Mouse (Mus musculus): Measurements from ENCODE around the gene Spred2.

Gene Spred2

DNA sequence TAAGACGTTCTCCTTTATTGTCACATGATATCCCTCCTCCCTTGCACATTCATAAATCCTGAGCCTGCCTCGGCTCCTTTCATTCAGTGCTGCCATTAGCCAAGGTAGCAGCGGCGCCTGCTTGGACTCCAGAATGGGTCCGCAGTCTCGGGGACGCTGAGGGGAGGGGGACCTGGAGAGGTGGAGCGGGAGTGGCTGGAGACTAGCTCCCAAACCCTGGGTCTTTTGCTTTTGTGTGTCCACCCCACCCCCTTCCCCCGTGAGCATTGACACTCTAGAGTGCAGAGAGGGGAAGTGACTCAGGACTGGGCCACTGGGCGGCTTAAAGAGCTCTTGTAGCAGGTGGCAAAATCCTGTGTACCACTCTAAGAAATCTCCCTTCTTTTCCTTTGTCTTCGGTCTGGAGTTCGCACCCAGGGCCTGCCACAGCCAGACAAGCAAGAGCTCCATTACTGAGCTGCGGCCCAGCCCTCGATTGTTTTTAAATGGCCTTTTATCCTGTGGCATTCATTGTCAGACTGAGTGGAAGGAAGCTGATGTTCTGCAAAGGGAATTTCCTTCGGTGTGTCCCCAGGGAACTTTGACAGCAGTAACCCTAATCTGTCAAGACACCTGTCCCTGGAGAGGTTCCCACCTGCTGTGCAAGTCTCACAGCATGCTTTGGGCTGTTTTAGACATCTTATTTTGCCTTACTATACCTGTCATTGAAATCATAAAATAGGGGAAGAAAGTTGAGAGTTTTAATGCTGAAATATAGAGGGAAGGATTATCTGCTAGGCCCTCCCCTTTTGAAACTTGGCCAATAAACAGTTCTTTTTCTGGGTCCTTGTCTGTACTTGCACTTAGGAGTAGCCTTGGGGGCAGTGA lies 2.0 kb downstream of the Spred2 start:
- no peak for DNase-seq (ENCODE audit: low spot score)

DNA sequence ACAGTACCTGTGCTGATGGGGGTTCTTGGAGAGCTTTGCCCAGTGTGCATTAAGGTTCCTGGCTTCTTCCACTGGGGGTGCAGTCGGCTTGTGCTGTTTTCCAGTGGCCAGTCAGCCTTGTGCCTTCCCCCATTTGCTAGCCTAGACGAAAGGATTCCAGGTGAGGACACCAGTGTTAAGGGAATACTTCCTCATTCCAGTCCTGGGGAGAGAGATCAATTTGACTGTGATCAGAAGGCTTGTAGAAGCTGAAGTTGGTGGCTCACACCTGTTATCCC lies 2.6 kb downstream of the Spred2 start:
- no peak for DNase-seq (ENCODE audit: low spot score)

DNA sequence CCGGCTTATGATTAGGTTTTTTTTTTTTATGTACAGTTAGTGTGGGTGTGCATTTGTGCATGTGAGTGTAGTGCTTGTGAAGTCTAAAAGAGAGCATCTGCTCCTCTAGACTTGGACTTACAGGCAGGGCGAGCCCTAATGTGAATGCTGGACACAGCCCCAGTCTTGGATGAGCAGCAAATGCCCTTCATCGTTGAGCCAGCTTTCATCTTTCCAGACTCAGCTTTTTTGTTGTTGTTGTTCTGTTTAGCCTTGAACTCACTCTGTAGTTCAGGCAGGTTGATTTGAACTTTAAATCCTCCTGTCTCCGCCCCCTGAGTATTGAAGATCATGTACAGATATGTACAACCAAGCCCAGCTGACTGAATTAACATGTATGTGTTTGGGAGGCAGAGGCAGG lies 4.5 kb downstream of the Spred2 start:
- DNase-seq (ENCODE audit: low spot score): no peak

DNA sequence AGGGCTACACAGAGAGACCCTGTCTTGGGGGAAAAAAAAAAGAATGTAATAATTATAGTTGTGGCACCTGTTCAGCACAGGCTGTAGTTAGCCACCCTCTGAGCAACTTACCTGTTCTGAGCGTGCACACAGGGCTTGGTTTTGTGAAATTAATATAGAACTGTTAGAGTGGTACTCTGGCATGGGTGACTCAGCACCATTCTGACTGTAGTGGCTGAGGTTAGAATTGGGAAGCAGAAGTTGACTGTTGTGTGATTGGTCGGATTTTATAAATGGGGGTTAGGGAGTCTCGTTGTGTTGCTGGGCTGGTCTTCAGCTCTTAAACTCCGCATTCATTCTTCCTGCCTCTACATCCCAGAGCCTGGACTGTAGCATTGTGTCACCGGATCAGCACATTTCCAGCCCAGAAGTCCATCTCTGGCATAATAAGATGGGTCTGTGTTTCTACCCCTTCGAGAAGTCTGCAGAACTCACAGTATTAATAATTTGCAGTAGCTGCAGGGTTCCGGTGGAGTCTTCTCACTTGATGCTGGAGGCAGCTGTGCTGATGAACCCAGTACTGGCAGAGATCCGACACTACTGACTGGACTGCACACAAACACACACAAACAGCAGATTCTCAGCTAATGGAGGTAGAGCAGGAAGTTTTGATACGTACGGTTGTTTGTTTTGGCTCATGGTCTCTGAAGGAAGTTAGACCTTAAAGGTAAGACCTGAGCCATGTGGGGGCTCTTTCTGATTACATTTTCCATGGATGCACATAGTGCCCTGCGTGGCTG lies 5.1 kb downstream of the Spred2 start:
- no peak for DNase-seq (ENCODE audit: low spot score)

DNA sequence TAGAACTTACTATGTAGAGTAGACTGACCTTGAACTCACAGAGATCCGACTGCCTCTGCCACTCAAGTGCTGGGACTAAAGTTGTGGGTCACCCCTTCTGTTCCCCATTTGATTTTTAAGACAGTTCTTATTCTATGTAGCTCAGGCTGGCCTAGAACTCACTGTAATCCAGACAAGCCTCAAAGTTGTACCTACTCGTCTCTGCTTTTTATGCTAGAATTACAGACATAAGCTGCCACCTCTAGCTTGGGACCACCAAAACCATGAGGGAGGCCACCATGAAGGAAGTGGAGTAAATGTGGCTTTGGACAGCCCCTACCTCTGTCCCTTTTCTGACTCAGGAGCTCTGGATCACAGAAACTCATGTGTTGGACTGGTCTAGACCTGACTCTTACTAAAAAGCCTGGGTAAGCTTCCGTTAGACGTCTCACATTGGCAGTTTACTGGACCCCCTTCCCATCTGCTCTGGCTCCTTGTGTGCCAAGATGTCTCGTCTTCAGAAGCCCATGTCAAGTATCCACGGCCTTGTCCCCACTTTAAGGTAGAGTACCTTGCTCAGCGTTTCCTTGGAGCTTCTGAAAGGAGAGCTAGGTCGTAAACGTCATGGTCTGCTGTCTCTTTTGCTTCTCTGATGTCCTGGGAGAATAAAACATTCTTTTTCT lies 7.5 kb downstream of the Spred2 start:
- no peak for DNase-seq (ENCODE audit: low spot score)

DNA sequence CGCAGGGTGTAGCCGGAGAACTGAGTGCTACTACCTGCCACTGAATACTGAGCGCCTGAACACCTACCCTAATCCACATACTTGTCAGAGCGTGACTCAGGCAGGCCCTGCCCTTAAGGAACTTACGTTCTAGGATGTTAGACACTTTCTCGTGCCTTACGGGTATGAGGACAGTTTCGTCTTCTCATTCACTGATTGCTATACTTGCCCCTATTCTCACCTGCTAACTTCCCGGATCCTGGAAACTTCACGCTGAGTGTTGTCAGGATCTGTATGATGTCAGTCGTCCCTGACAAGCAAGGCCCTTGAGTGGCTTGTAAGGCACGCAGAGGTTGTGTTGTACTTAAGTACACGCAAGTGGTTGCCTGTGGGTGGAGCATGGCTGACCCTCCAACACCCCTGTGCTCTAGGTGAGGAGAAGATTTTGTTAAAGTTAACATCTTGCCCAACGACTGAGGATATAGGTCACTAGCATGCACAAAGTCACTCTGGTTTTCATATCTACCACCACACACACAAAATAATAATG lies 8.9 kb downstream of the Spred2 start:
- no peak for DNase-seq (ENCODE audit: low spot score)

DNA sequence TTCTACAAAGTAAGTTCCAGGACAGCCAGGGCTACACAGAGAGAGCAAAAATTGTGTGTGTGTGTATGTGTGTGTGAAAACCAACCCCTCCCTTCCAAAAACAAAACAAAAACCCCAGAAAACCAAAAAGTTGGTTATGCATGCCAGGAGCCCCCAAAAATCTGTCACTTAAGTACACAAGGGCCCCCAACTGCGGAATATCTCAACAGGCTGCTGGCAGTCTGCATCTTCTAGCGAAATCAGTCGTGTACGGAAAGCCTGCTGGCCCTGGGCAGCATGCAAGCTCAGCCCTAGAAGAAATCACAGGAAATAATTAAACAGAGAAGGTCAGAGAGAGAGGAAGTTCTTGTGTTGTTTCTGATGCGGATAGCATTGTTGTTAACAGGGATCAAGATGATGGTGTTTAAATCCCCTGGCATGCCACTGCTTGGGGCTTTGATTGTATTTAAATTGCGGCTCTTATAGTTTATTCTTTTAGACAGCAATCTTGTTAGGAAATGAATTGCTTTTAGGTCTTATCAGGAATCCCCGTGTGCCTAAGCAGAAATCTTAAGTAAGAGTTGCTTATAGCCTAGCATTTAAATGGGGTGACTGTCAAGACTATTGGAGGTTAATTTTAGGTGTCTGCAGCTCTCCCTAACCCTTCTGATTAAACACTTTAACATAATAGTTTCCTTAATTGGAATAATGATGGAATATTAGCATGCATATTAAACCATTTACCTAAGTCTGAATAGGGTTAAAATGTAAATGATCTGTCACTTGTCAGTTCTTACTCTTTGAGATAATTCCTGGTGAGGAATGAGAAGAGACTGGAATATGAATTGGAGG lies 11.6 kb downstream of the Spred2 start:
- DNase-seq (ENCODE audit: low spot score): no peak

DNA sequence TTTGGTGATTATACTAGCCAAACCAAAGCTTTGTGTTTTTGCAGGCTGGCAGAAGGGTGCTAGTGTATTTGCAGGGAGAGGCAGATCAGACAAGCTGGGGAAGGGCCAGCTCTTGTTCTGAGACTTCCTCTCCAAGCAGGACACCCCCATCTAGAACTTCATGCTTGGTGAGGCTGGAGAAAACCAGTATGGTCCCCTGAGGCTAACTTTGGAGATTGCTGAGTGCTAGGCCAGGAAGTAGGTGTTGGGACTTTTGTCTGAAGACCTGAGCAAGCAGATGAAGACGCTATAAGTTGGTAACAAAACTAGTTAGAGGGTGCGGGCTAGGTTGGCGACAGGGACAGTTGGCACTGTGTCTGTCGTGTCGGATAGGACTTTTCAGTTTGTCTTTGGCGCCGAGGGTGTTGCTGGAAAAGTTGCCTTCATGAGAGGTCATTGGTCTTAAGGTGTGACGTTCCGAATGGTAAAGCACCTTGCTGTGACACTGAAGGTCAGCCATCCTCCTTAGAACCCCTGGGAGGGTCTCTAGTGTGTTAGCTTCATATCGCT lies 14.4 kb downstream of the Spred2 start:
- no peak for DNase-seq (ENCODE audit: low spot score)

DNA sequence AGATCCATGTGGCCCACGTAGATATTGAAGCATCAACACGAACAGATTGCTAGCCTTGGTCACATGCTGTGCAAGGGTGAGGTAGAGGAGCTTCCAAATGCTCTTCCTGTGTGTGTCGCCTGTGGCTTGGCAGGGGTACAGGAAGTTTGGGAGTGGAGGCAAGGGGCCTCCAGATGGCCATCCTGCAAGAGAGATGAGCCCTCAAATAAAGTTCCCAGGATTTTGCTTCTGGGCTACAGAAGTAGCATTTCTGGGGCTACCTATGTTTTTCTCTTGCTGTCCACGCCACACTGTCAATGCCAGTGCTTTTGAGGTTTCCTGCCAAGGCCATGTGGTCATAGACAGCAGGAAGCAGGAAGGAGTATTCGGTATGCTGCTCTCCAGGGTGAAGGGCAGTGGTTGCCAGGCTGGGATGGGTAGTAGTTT lies 15.1 kb downstream of the Spred2 start:
- DNase-seq (ENCODE audit: low spot score): no peak

DNA sequence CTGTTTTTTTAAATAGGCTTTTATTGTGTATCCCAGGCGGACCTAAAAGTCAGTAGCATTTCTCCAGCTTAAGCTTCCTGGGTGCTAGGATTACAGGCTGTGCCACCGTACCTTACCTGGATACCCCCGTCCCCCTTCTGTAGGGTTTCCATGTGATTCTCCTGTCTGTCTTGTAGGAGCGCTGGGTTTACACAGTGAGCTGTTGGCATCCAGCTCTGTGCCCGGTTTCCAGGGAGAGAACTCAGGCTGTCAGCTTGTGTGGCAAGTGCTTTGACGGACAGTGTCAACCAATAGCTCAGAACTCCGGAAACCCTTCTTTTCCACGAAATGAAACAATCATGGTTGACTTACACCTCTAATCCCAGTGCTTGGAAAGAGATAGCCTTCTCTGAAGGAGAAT lies 15.7 kb downstream of the Spred2 start:
- no peak for DNase-seq (ENCODE audit: low spot score)

DNA sequence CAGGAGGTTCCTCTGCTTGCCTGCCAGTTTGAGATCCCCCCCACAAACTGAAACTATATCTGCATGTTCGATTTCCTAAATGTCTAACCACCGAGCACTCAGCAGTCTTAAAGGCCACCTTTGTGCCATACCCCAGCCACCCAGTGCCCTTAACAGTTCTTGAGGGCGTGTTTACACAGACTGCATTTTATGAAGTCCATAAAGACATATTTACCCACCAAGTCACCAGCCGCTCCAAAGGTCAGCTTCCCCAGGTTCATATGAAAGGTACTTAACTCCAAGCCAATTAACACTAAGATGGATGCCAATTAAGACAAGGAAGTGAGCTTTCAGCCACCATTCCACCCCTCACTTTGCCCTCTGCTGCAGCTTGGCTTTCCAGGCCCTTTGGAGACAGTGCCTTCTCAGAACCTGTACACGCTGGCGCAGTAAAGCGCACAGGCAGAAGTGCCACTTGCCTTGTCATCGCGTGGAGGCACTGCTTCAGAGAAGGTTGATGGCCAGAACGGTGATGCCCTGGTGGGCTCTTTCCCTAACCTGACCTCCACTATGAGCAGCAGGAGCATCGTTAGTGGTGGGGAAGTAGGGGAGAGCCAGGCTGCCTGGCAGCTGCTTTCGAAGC lies 17.1 kb downstream of the Spred2 start:
- DNase-seq (ENCODE audit: low spot score): no peak

DNA sequence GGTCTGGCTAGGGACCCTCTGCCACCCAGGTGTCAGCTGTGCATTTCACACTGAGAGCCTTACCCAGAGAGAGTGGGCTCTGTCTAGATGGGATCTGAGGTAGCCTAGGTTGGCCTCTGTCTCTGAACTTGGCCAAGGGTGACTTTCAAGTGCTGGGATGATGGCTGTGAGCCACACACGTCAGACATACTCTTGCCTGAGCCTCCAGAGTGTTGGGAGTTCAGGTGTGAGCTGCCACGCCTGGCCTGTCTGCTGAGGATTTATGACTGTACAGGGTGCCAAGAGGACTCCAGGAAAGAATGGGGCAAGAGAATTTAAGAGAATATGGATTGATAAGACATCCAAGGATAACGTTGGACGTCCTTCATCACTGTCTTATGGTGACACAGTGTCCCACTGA lies 17.8 kb downstream of the Spred2 start:
- no peak for DNase-seq (ENCODE audit: low spot score)

DNA sequence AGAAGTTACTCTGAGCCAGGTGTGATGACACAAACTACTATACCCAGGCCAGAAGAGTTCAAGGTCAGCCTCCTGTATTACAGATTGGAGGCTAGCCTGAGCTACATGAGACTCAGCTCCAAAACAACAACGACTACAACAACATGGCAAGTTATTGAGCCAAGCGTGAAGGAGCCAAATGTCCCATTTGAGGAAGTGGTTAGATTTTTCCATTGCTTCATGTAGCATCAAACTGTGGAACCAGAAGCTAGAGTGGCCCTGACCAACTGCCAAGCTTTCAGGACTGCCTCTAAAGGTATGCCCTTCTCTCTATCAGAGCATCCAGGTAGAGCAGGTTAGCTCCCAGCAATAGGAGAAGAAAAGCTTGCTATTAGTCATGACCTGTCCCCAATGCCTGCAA lies 19.6 kb downstream of the Spred2 start:
- no peak for DNase-seq (ENCODE audit: low spot score)

DNA sequence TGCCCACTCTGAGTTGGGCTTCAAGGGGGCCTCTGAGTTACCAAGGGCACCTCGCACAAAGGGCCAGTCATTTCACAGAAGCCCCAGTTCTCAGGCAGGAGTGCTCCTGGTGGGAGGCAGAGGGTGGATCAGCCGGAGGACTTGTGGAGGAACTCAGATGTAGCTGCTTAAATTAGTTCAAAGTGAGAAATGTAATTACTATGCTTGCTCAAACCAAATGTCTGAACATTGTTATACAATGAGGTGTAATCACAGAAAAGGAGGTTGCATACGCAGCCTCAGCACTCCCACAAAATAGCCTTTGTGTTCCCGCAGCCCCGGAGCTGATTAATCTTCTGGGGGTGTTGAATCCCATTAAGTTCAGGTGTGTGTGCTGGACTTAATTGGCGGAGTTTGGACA lies 20.5 kb downstream of the Spred2 start:
- DNase-seq (ENCODE audit: low spot score): no peak

DNA sequence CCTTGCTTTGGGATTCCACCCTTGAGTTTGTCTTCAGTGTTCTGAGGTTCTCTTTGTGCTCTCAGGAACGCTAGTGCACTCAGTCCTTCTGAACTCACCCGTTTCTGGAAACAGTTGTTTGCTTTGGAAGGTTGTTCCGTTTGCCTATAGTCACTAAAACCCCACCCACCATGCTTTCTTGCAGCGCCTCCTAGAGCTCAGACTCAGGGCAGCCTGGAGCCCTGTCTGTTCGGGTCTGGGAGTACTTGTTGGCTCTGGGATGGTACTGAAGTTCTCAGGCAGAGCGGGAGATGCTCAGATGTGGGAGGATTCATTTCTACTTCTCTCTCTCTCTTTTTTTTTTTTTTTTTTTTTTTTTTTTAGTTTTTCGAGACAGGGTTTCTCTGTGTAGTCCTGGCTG lies 22.5 kb downstream of the Spred2 start:
- no peak for DNase-seq (ENCODE audit: low spot score)

DNA sequence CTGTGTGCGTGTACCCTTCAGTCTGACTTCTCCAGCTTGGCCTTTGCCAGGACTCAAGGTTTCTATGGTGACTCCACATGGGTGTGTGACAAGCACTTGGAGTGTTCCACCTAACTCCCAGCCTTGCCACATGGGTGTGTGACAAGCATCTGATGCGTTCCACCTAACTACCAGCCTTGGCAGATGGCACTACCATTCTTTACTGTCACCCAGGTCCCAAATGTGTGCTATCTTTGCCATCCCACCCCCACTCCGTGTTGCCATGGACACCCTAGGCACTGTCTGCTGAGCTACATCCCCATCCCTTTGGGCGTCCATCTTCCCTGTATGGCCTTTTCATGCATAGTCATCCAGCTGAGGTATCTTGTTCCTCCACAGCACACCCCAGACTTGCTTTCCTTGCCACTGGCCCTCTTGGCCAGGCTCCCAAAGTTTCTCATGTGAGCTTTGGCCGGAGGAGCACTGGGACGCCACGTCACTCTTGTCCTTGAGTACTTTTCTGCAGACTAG lies 23.5 kb downstream of the Spred2 start:
- DNase-seq (ENCODE audit: low spot score): no peak

DNA sequence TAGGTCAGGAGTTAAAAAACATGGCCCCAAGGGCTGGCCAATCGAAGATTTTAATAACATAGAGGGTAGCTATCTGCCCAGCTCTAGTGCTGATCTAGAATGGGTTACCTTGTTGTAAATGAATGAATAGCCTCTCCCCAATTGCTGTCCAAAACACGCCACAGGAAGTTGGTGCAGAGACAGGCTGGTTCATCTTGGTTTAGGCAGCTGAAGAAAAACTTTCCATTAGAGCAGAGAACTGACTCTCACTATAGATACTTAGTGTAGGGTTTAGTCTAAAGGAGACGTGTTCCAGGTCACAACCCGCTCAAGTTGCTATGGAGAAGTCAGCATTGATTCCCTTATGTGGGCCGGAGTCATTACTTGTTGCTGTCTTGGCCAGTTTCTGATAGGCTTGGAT lies 25.6 kb downstream of the Spred2 start:
- DNase-seq (ENCODE audit: low spot score): no peak

DNA sequence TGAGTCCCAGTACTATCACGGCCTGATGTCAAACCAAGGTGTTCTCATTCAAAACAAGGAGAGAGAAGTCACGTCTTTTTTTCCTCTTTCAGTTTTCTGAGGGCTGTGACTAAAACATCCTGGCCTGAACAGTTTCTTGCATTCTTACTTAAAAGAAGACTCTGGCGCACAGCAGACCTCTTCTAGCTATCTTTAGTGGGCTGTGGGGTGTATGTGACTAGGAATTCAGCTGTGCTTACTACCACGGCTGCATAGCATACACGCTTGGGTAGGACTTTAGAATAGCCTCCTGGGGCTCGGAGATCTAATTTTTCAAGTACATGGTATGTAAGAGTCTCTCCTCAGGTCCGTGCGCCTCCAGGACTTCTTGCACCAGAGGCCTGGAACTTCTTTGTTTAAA lies 26.0 kb downstream of the Spred2 start:
- DNase-seq (ENCODE audit: low spot score): no peak

DNA sequence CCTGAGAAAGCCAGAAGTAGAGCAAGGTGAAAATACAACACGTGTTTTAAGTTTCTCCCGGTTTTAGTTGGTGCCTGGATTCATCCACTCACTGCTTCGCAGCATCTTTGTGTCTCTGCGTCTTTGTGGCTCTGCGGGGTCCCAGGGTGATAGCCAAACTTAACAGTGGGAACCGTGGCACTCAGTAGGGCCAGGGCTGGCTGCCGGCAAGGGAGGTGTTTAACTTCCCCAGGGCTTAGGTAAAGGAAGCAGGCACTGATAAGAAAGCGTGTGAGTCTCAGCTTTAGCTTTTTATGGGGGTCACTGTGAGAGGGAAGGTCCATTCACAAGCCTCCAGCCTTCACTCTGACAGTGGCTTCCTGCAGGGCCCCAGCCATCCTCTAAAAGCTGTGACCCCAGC lies 28.8 kb downstream of the Spred2 start:
- DNase-seq (ENCODE audit: low spot score): no peak

DNA sequence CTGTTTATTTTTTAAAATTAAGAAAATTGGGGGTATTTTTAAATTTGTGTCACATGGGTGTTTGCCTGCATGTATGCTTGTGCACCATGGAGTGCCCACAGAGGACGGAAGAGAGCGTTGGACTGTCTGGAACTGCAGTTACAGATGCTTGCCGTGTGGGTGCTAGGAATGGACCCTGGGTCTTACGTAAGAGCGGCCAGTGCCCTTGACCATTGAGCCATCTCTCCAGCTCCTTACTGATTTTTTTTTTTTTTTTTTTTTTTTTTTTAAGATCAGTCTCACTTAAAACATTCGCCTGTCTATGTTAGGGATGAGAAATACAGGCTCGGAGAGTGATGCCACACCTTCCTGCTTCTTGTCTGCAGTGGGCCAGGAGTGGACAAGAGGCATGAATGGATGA lies 29.7 kb downstream of the Spred2 start:
- DNase-seq (ENCODE audit: low spot score): no peak

DNA sequence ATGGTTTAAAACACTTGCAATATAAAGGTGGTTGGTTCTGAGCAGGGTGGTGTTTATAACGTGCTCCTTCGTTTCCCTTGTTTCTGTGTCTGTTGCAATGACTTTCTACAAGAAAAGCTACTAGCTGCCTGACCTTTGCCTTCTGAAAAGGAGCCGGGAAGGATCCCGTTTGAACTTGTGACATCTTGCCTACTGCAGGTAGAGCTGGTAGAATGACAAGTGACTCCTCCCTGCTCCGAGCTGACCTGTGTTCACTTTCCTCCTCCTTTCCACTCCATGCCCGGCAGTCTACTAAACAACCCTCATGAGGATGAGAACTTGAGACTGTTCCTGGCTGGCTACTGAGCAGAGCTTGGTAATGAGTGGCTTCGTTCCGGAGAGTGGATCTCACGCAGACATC lies 30.9 kb downstream of the Spred2 start:
- DNase-seq (ENCODE audit: low spot score): no peak

Measured in urinary bladder, postnatal 25 days (tissue).